Mouse (Mus musculus) thymus, postnatal 36 days (tissue): ENCODE measurements at regions not wholly inside any gene's neighbourhood (a gene's known extent, or its start where the extent isn't known, plus 50 kb on each side); places are given as distances from the start of the nearest gene placed in this dataset.

Source experiments
- DNase-seq, 2 experiments: peaks; one replicate each; pipeline ENCODE4 v3.0.0; 2022; ENCODE audit warnings: mixed read lengths in 2 of 2

- no peak for DNase-seq
Observed at GRCm38 (mm10) chr2:118042380-118043055, 69.2 kb upstream of the Thbs1 start.

- no peak for DNase-seq
Observed at GRCm38 (mm10) chr2:118044666-118045065, 67.0 kb upstream of the Thbs1 start.

GRCm38 (mm10) chr2:118050326-118050725 lies 61.4 kb upstream of the Thbs1 start:
- DNase-seq: no peak

- DNase-seq: no peak
Observed at GRCm38 (mm10) chr2:118051610-118052009, 60.1 kb upstream of the Thbs1 start.

GRCm38 (mm10) chr2:118053512-118053911 lies 58.2 kb upstream of the Thbs1 start:
- DNase-seq: no peak

GRCm38 (mm10) chr2:118058654-118059395 lies 52.9 kb upstream of the Thbs1 start:
- no peak for DNase-seq

GRCm38 (mm10) chr2:118061291-118061690 lies 50.4 kb upstream of the Thbs1 start:
- DNase-seq: no peak
